Mouse (Mus musculus) right cerebral cortex, adult 2 months (tissue): ENCODE data around the gene Ttc7b.

Experiments
- DNase-seq, 2 experiments: peaks; one replicate each; pipeline ENCODE4 v3.0.0; 2021 to 2022; ENCODE audit warnings: low spot score in 2 of 2

Gene Ttc7b

GRCm38 (mm10) chr12:100336241-100336640 lies 184.4 kb downstream of the Ttc7b start:
- DNase-seq = no peak

- DNase-seq = no peak
Measured at GRCm38 (mm10) chr12:100331806-100332205, 188.8 kb downstream of the Ttc7b start.

- no peak for DNase-seq
Measured at GRCm38 (mm10) chr12:100330234-100330633, 190.4 kb downstream of the Ttc7b start.

- no peak for DNase-seq
Measured at GRCm38 (mm10) chr12:100328998-100329397, 191.6 kb downstream of the Ttc7b start.

GRCm38 (mm10) chr12:100328557-100328956 lies 192.1 kb downstream of the Ttc7b start:
- no peak for DNase-seq

GRCm38 (mm10) chr12:100326732-100327131 lies 193.9 kb downstream of the Ttc7b start:
- no peak for DNase-seq

- no peak for DNase-seq
Measured at GRCm38 (mm10) chr12:100325618-100326017, 195.0 kb downstream of the Ttc7b start.

- DNase-seq = no peak
Measured at GRCm38 (mm10) chr12:100325212-100325611, 195.4 kb downstream of the Ttc7b start.

GRCm38 (mm10) chr12:100323641-100324040 lies 197.0 kb downstream of the Ttc7b start:
- no peak for DNase-seq

- DNase-seq = no peak
Measured at GRCm38 (mm10) chr12:100322225-100322624, 198.4 kb downstream of the Ttc7b start.

- DNase-seq = no peak
Measured at GRCm38 (mm10) chr12:100321545-100321944, 199.1 kb downstream of the Ttc7b start.

- no peak for DNase-seq
Measured at GRCm38 (mm10) chr12:100319746-100320145, 200.9 kb downstream of the Ttc7b start.

- no peak for DNase-seq
Measured at GRCm38 (mm10) chr12:100317936-100318335, 202.7 kb downstream of the Ttc7b start.

GRCm38 (mm10) chr12:100316094-100316493 lies 204.5 kb downstream of the Ttc7b start:
- peak in 1 of 2 experiments; percentile 67 for DNase-seq

GRCm38 (mm10) chr12:100315119-100315885 lies 205.3 kb downstream of the Ttc7b start:
- DNase-seq = no peak

- peak; percentile 62 to 72 for DNase-seq
Measured at GRCm38 (mm10) chr12:100313785-100314375, 206.7 kb downstream of the Ttc7b start.

- DNase-seq = no peak
Measured at GRCm38 (mm10) chr12:100313209-100313608, 207.4 kb downstream of the Ttc7b start.

- DNase-seq = no peak
Measured at GRCm38 (mm10) chr12:100310471-100311392, 209.9 kb downstream of the Ttc7b start.

- DNase-seq = no peak
Measured at GRCm38 (mm10) chr12:100309201-100309600, 211.4 kb downstream of the Ttc7b start.

- DNase-seq = no peak
Measured at GRCm38 (mm10) chr12:100307501-100308260, 212.9 kb downstream of the Ttc7b start.

GRCm38 (mm10) chr12:100306336-100306735 lies 214.3 kb downstream of the Ttc7b start:
- no peak for DNase-seq
